Mouse (Mus musculus) frontal cortex, adult (tissue): ENCODE results near the gene Irs1.

ENCODE experiments used
- ATAC-seq: cut with Nextera tagmentation; 2 replicates; pipeline ENCODE4 v1.9.2; 2017; ENCODE audit warnings: mild to moderate bottlenecking, moderate library complexity, mixed read lengths; ENCODE audit not compliant: low TSS enrichment

Gene Irs1

GRCm38 (mm10) chr1:82289116-82289989 is 1.9 kb downstream of the Irs1 start:
- ATAC-seq: no peak

- ATAC-seq: no peak
Measured at GRCm38 (mm10) chr1:82288421-82288990, 2.7 kb downstream of the Irs1 start.

- ATAC-seq: no peak
Measured at GRCm38 (mm10) chr1:82287776-82288325, 3.4 kb downstream of the Irs1 start.

GRCm38 (mm10) chr1:82287052-82287775 is 4.0 kb downstream of the Irs1 start:
- no peak for ATAC-seq

- ATAC-seq: no peak
Measured at GRCm38 (mm10) chr1:82286190-82287051, 4.8 kb downstream of the Irs1 start.

GRCm38 (mm10) chr1:82285461-82286189 is 5.6 kb downstream of the Irs1 start:
- no peak for ATAC-seq

- ATAC-seq: no peak
Measured at GRCm38 (mm10) chr1:82284403-82284802, 6.8 kb downstream of the Irs1 start.

- peak; percentile 11; the same call in 1 of the 2 replicates for ATAC-seq
Measured at GRCm38 (mm10) chr1:82283901-82284301, 7.3 kb downstream of the Irs1 start.

- ATAC-seq: peak; percentile 92
Measured at GRCm38 (mm10) chr1:82282992-82283611, 8.1 kb downstream of the Irs1 start.

GRCm38 (mm10) chr1:82281823-82282222 is 9.4 kb downstream of the Irs1 start:
- ATAC-seq: no peak

GRCm38 (mm10) chr1:82279768-82280167 is 11.4 kb downstream of the Irs1 start:
- ATAC-seq: no peak

GRCm38 (mm10) chr1:82274361-82274760 is 16.9 kb downstream of the Irs1 start:
- ATAC-seq: no peak

GRCm38 (mm10) chr1:82273529-82273928 is 17.7 kb downstream of the Irs1 start:
- ATAC-seq: no peak

GRCm38 (mm10) chr1:82272231-82272630 is 19.0 kb downstream of the Irs1 start:
- no peak for ATAC-seq

- no peak for ATAC-seq
Measured at GRCm38 (mm10) chr1:82267547-82267946, 23.7 kb downstream of the Irs1 start.

- ATAC-seq: no peak
Measured at GRCm38 (mm10) chr1:82262331-82262730, 28.9 kb downstream of the Irs1 start.

GRCm38 (mm10) chr1:82261638-82262037 is 29.6 kb downstream of the Irs1 start:
- no peak for ATAC-seq

- ATAC-seq: peak; percentile 66; the same call in 1 of the 2 replicates
Measured at GRCm38 (mm10) chr1:82261053-82261618, 30.1 kb downstream of the Irs1 start.

- ATAC-seq: no peak
Measured at GRCm38 (mm10) chr1:82260055-82260454, 31.2 kb downstream of the Irs1 start.

GRCm38 (mm10) chr1:82258331-82258730 is 32.9 kb downstream of the Irs1 start:
- no peak for ATAC-seq
